Mouse (Mus musculus) embryonic facial prominence, embryonic 14.5 days (tissue): Measurements from ENCODE around the gene Hebp1. TPM values are rescaled to one million over a fixed set of nuclear protein-coding genes. Genes with fewer than 3 reads are reported as not detected.
A peak's percentile ranks its signal among the peaks of the same experiment; 100 is the strongest.

ENCODE experiments used
- ATAC-seq: fragments of 200-750 bp; cut with Nextera tagmentation; 2 replicates; pipeline ENCODE4 v1.8.0; 2017; ENCODE audit warnings: low read depth, moderate number of reproducible peaks, moderate TSS enrichment
- DNase-seq: peaks from one replicate; pipeline ENCODE4 v3.0.0-alpha.2; 2015; ENCODE audit warnings: low spot score
- H3K27ac ChIP-seq: fragments of 300-500 bp; sonication (generic); replicated peaks from 2 replicates; pipeline ENCODE4 v1.5.1; 2014; ENCODE audit warnings: low read depth, mild to moderate bottlenecking, low read length, moderate library complexity
- H3K27me3 ChIP-seq: fragments of 300-500 bp; sonication (generic); replicated peaks from 2 replicates; pipeline ENCODE4 v1.6.1; 2014; ENCODE audit warnings: low read length; ENCODE audit not compliant: control insufficient read depth, insufficient read depth
- H3K36me3 ChIP-seq: fragments of 300-500 bp; sonication (generic); 2 replicates; pipeline ENCODE4 v1.6.1; 2014; ENCODE audit warnings: low read length, mixed read lengths; ENCODE audit not compliant: control insufficient read depth, insufficient read depth
- H3K4me1 ChIP-seq: fragments of 300-500 bp; sonication (generic); 2 replicates; pipeline ENCODE4 v1.6.1; 2014; ENCODE audit warnings: antibody characterized with exemption, low read length; ENCODE audit not compliant: control insufficient read depth, insufficient read depth
- H3K4me2 ChIP-seq: fragments of 300-500 bp; sonication (generic); 2 replicates; pipeline ENCODE4 v1.6.1; 2014; ENCODE audit warnings: low read depth, mild to moderate bottlenecking, low read length, moderate library complexity, mixed read lengths
- H3K4me3 ChIP-seq: fragments of 300-500 bp; sonication (generic); 2 replicates; pipeline ENCODE4 v1.5.1; 2014; ENCODE audit warnings: low read depth, mild to moderate bottlenecking, low read length
- H3K9ac ChIP-seq: fragments of 300-500 bp; sonication (generic); 2 replicates; pipeline ENCODE4 v1.6.1; 2014; ENCODE audit warnings: low read depth, mild to moderate bottlenecking, low read length, moderate library complexity, mixed read lengths
- H3K9me3 ChIP-seq: fragments of 300-500 bp; sonication (generic); 2 replicates; pipeline ENCODE4 v1.6.1; 2016; ENCODE audit warnings: low read length; ENCODE audit not compliant: control insufficient read depth
- WGBS: fragments of 180-500 bp; shearing (Covaris S2); extraction: QIAGEN DNeasy Blood & Tissue Kit; methylation state at CpG from one replicate; pipeline ENCODE4 v1.1.7; 2014; 5-methylcytosine and 5-hydroxymethylcytosine counted together
- polyA plus RNA-seq: library from polyadenylated mRNA; unstranded; fragments of >200 nt; fragmentation: Nextera tagmentation; extraction: Ambion mirVana; gene quantifications from 2 replicates; pipeline ENCODE4 v1.2.1, GENCODE M21; 2014

The Hebp1 gene
- polyA plus RNA-seq, 1 experiment from 2014 or later: 7.4 TPM

- H3K27me3 ChIP-seq: no peaks in the 10 kb centered on the region
- WGBS: 77% methylated on average over 1 of the region's 1 CpGs
- DNase-seq: no peak
- H3K9me3 ChIP-seq: no peaks in the 10 kb centered on the region
- no peak overlapping the region for H3K27ac ChIP-seq
- no peak overlapping the region for H3K4me2 ChIP-seq
- H3K4me1 ChIP-seq: no peaks in the 10 kb centered on the region; the same call in 1 of the 2 replicates
- H3K4me3 ChIP-seq: no peak overlapping the region
- H3K36me3 ChIP-seq: no peaks in the 10 kb centered on the region
- no peak overlapping the region for H3K9ac ChIP-seq
- no peak for ATAC-seq
These were observed 22.8 kb downstream of the Hebp1 start for GRCm38 (mm10) chr6:135175014-135175413.

- no peak for DNase-seq
- Histone ChIP-seq H3K9me3 (no peaks in the 10 kb centered on the region), H3K27ac (no peak overlapping the region), H3K4me1 (no peaks in the 10 kb centered on the region), H3K4me3 (no peak overlapping the region), H3K4me2 (no peak overlapping the region), H3K9ac (no peak overlapping the region), H3K36me3 (no peaks in the 10 kb centered on the region), H3K27me3 (no peaks in the 10 kb centered on the region)
- 67% methylated on average over 14 of the region's 14 CpGs for WGBS
- no peak for ATAC-seq
These were observed 26.1 kb downstream of the Hebp1 start for GRCm38 (mm10) chr6:135171736-135172135.

GRCm38 (mm10) chr6:135169246-135169645 lies 28.6 kb downstream of the Hebp1 start:
- Histone ChIP-seq H3K36me3 (no peaks in the 10 kb centered on the region), H3K4me1 (no peaks in the 10 kb centered on the region), H3K27ac (no peak overlapping the region), H3K27me3 (no peaks in the 10 kb centered on the region), H3K9me3 (no peaks in the 10 kb centered on the region), H3K9ac (no peak overlapping the region), H3K4me3 (no peak overlapping the region), H3K4me2 (no peak overlapping the region)
- no peak for DNase-seq
- ATAC-seq: no peak
- 78% methylated on average over 3 of the region's 3 CpGs for WGBS

GRCm38 (mm10) chr6:135168471-135168870 lies 29.4 kb downstream of the Hebp1 start:
- Histone ChIP-seq H3K36me3 (no peaks in the 10 kb centered on the region), H3K4me1 (no peaks in the 10 kb centered on the region), H3K27me3 (no peaks in the 10 kb centered on the region), H3K9me3 (no peaks in the 10 kb centered on the region), H3K4me3 (peak overlapping the region; percentile 65), H3K27ac (no peak overlapping the region), H3K4me2 (peak overlapping the region; percentile 86), H3K9ac (peak overlapping the region; percentile 72)
- 74% methylated on average over 6 of the region's 6 CpGs for WGBS
- no peak for ATAC-seq
- no peak for DNase-seq

GRCm38 (mm10) chr6:135167380-135168311 lies 30.2 kb downstream of the Hebp1 start:
- DNase-seq (peak; percentile 89), ATAC-seq (peak; percentile 93)
- Histone ChIP-seq H3K4me1 (no peaks in the 10 kb centered on the region), H3K36me3 (no peaks in the 10 kb centered on the region), H3K4me2 (peak overlapping the region; percentile 86), H3K9ac (peak overlapping the region; percentile 72), H3K9me3 (no peaks in the 10 kb centered on the region), H3K27ac (peak overlapping the region; percentile 45; the same call in 1 of the 2 replicates), H3K4me3 (peak overlapping the region; percentile 65), H3K27me3 (no peaks in the 10 kb centered on the region)
- 5% methylated on average over 37 of the region's 46 CpGs for WGBS

GRCm38 (mm10) chr6:135166712-135167111 lies 31.1 kb downstream of the Hebp1 start:
- ATAC-seq (no peak), DNase-seq (no peak)
- Histone ChIP-seq H3K4me1 (no peaks in the 10 kb centered on the region), H3K36me3 (no peaks in the 10 kb centered on the region), H3K4me3 (no peak overlapping the region), H3K9me3 (no peaks in the 10 kb centered on the region), H3K27me3 (no peaks in the 10 kb centered on the region), H3K4me2 (0 out of 2 replicates have a peak overlapping the region, but pooled peaks have one; percentile 86), H3K27ac (no peak overlapping the region), H3K9ac (no peak overlapping the region)
- WGBS: 69% methylated on average over 5 of the region's 5 CpGs

- WGBS: 93% methylated on average over 3 of the region's 3 CpGs
- Histone ChIP-seq H3K9ac (no peak overlapping the region), H3K4me2 (no peak overlapping the region), H3K27ac (no peak overlapping the region), H3K9me3 (no peaks in the 10 kb centered on the region), H3K27me3 (no peaks in the 10 kb centered on the region), H3K4me3 (no peak overlapping the region), H3K36me3 (no peaks in the 10 kb centered on the region), H3K4me1 (no peaks in the 10 kb centered on the region)
- DNase-seq: no peak
- no peak for ATAC-seq
These were observed 31.6 kb downstream of the Hebp1 start for GRCm38 (mm10) chr6:135166262-135166661.

- Histone ChIP-seq H3K9me3 (no peaks in the 10 kb centered on the region), H3K27me3 (no peaks in the 10 kb centered on the region), H3K4me3 (no peak overlapping the region), H3K36me3 (no peaks in the 10 kb centered on the region), H3K27ac (no peak overlapping the region), H3K9ac (no peak overlapping the region), H3K4me1 (no peaks in the 10 kb centered on the region), H3K4me2 (no peak overlapping the region)
- WGBS: 84% methylated on average over 2 of the region's 2 CpGs
- no peak for DNase-seq
- no peak for ATAC-seq
These were observed 32.1 kb downstream of the Hebp1 start for GRCm38 (mm10) chr6:135165706-135166105.

- H3K9me3 ChIP-seq: no peaks in the 10 kb centered on the region
- H3K4me1 ChIP-seq: no peaks in the 10 kb centered on the region
- H3K4me3 ChIP-seq: no peak overlapping the region
- WGBS: 76% methylated on average over 3 of the region's 3 CpGs
- H3K4me2 ChIP-seq: no peak overlapping the region
- DNase-seq (no peak), ATAC-seq (no peak)
- no peak overlapping the region for H3K27ac ChIP-seq
- no peaks in the 10 kb centered on the region for H3K36me3 ChIP-seq
- H3K9ac ChIP-seq: no peak overlapping the region
- H3K27me3 ChIP-seq: no peaks in the 10 kb centered on the region
These were observed 32.6 kb downstream of the Hebp1 start for GRCm38 (mm10) chr6:135165191-135165590.
